Mouse (Mus musculus) limb, embryonic 14.5 days (tissue): ENCODE data around the gene Slk. TPM values are rescaled to one million over a fixed set of nuclear protein-coding genes. Genes with fewer than 3 reads are reported as not detected.

ENCODE experiments used
- ATAC-seq: fragments of 200-750 bp; cut with Nextera tagmentation; 2 replicates; pipeline ENCODE4 v1.8.0; 2017; ENCODE audit warnings: low read depth, moderate number of reproducible peaks, moderate TSS enrichment; ENCODE audit not compliant: low FRiP score
- DNase-seq: peaks from one replicate; pipeline ENCODE4 v3.0.0-alpha.2; 2015; ENCODE audit warnings: low spot score
- H3K27ac ChIP-seq: fragments of 300-500 bp; sonication (generic); replicated peaks from 2 replicates; pipeline ENCODE4 v1.5.1; 2014; ENCODE audit warnings: low read depth, mild to moderate bottlenecking, low read length, moderate library complexity, mixed read lengths
- H3K27me3 ChIP-seq: fragments of 300-500 bp; sonication (generic); 2 replicates; pipeline ENCODE4 v1.6.1; 2014; ENCODE audit warnings: low read length, mixed read lengths; ENCODE audit not compliant: control insufficient read depth, insufficient read depth
- H3K36me3 ChIP-seq: fragments of 300-500 bp; sonication (generic); 2 replicates; pipeline ENCODE4 v1.6.1; 2014; ENCODE audit warnings: mild to moderate bottlenecking, low read length, moderate library complexity, mixed read lengths; ENCODE audit not compliant: control insufficient read depth, insufficient read depth
- H3K4me1 ChIP-seq: fragments of 300-500 bp; sonication (generic); 2 replicates; pipeline ENCODE4 v1.6.1; 2014; ENCODE audit warnings: antibody characterized with exemption, low read length, mixed read lengths; ENCODE audit not compliant: control insufficient read depth, insufficient read depth
- H3K4me2 ChIP-seq: fragments of 300-500 bp; sonication (generic); replicated peaks from 2 replicates; pipeline ENCODE4 v1.6.1; 2014; ENCODE audit warnings: low read depth, mild to moderate bottlenecking, low read length, moderate library complexity; ENCODE audit not compliant: severe bottlenecking
- H3K4me3 ChIP-seq: fragments of 300-500 bp; sonication (generic); replicated peaks from 2 replicates; pipeline ENCODE4 v1.5.1; 2014; ENCODE audit warnings: low read length
- H3K9ac ChIP-seq: fragments of 300-500 bp; sonication (generic); 2 replicates; pipeline ENCODE4 v1.6.1; 2014; ENCODE audit warnings: mild to moderate bottlenecking, low read depth, low read length, moderate library complexity; ENCODE audit not compliant: severe bottlenecking
- H3K9me3 ChIP-seq: fragments of 300-500 bp; sonication (generic); 2 replicates; pipeline ENCODE4 v1.6.1; 2016; ENCODE audit warnings: low read length; ENCODE audit not compliant: control insufficient read depth
- POLR2A ChIP-seq: fragments of 200-500 bp; IDR thresholded peaks from 2 replicates; pipeline ENCODE4 v1.8.0; 2012; ENCODE audit warnings: inconsistent platforms, mild to moderate bottlenecking, moderate library complexity, borderline replicate concordance; ENCODE audit not compliant: insufficient read depth, insufficient read length; ENCODE audit errors: extremely low read depth
- WGBS: fragments of 180-500 bp; shearing (Covaris S2); extraction: QIAGEN DNeasy Blood & Tissue Kit; methylation state at CpG from one replicate; pipeline ENCODE4 v1.1.7; 2014; 5-methylcytosine and 5-hydroxymethylcytosine counted together
- polyA plus RNA-seq, 2 experiments: library from polyadenylated mRNA; depleted of rRNA in 1 of 2; stranded (reverse) in 1 of 2; unstranded in 1 of 2; fragments of >200 nt; fragmentation: Nextera tagmentation in 1 of 2; extraction: Ambion mirVana in 1 of 2; gene quantifications; 2 replicates each; pipeline versions ENCODE4 v1.2.1 to v1.2.3; 2012 to 2014

Gene Slk
- polyA plus RNA-seq, 2 experiments: 19.2 to 40.0 TPM

DNA sequence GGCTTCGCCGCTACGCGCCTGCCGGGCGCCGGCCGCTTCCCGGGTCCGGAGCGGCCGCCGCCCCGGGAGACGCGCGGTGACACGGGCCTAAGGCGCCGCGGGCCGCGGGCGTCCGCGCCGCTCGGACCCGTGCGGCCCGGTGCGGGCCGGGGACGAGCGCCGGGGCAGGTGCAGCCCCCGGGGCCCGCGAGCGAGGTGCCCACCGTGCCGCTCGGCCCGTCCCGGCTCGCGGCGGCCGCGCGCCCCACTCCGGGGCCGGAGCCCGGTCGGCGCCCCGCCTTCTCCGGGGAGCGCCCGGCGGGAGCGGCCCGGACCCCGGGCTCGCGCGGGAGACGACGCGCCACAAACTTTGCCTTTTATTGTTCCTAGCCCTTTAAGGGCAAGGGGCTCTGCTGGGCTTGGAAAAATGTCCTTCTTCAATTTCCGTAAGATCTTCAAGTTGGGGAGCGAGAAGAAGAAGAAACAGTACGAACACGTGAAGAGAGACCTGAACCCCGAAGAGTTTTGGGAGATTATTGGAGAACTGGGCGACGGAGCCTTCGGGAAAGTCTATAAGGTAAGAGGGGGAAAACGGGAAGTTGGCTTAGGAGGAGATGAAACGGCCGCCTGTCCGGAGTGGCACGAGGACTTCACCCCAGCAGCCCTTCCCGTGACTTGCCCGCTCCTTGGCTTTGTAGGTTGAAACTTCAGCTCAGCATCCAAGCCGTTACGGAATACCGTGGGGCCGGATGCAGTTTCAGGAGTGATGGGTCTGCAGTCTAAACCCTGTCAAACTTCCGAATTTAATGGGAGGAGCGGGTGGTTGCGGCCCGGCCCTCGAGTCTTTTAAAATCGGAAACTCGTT lies 532 bp downstream of the Slk start:
- ATAC-seq: peak; percentile 56
- no peak for TF ChIP-seq POLR2A
- Histone ChIP-seq H3K4me1 (peaks cover 14% of the 10 kb centered on the region), H3K27me3 (no peaks in the 10 kb centered on the region), H3K36me3 (no peaks in the 10 kb centered on the region), H3K4me3 (peak overlapping the region; percentile 76), H3K9ac (peak overlapping the region; percentile 93), H3K27ac (peak overlapping the region; percentile 93), H3K9me3 (no peaks in the 10 kb centered on the region), H3K4me2 (peak overlapping the region; percentile 55)
- DNase-seq: peak; percentile 8
- whole genome bisulfite sequencing: under 1% methylated on average over 81 of the region's 96 CpGs

DNA sequence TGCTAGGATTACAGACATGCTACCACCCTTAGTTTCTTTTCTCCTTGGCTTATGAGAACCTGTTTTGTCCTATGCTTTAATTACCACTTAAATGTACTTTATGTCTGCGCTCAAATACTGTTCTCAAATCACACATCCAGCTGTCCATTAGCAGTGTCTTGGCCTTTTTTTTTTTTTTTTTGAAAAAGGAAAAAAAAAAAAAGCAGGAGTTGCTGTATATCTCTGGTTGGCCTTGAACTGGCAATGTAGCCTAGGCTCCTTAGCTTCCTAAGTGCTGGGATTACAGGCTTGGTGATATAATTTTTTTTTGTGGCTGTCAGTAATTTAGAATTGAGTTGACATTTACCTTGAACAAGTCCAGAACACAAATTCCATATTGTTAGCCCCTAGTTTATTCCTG lies 6.3 kb downstream of the Slk start:
- Histone ChIP-seq H3K36me3 (no peaks in the 10 kb centered on the region), H3K9me3 (no peaks in the 10 kb centered on the region), H3K4me2 (no peak overlapping the region), H3K27ac (no peak overlapping the region), H3K4me3 (no peak overlapping the region), H3K9ac (no peak overlapping the region), H3K4me1 (peaks cover 17% of the 10 kb centered on the region), H3K27me3 (no peaks in the 10 kb centered on the region)
- DNase-seq (no peak), ATAC-seq (no peak)
- WGBS: 69% methylated on average over 1 of the region's 1 CpGs
- TF ChIP-seq POLR2A: no peak

DNA sequence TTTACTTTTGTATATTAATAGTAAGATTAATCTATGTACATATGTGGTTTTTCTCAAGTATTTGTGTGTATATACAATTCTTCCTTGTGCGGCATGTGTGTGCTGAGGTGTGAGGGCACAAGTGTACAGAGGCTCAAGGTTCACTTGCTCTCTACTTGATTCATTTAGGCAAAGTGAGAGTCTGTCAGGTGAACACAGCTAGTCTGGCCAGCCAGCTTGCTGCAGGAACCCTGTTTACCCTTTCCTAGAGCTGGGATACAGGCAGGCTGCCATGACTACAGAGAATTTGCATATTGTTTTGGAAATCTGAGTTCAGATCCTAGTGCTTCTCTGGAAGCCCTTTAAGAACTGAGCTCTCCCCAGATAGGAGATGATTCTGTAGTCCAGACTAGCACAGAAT lies 7.5 kb downstream of the Slk start:
- Histone ChIP-seq H3K36me3 (no peaks in the 10 kb centered on the region), H3K27me3 (no peaks in the 10 kb centered on the region), H3K27ac (no peak overlapping the region), H3K9me3 (no peaks in the 10 kb centered on the region), H3K4me1 (peaks cover 7% of the 10 kb centered on the region), H3K4me3 (no peak overlapping the region), H3K4me2 (no peak overlapping the region), H3K9ac (no peak overlapping the region)
- ATAC-seq (no peak), DNase-seq (no peak)
- no peak for TF ChIP-seq POLR2A
- WGBS: 89% methylated on average over 1 of the region's 1 CpGs

DNA sequence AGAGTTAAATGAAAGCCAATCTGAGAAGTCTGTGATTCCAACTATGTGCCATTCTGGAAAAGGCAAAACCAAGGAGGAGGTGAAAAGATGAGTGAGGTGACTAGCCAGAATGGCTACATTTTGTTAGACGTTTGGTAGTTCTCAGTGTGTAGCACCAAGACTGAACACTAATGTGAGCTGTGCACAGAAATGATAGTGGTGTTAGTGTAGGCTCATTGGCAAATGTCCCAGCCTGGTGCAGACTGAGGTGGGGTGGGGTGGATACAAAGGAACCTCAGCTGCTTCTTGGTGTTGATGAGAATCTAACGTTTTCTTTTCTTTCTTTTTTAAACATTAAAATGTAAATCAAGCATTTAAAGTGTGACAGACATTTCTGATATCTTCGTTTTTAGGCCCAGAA lies 29.0 kb downstream of the Slk start:
- peaks cover 6% of the 10 kb centered on the region for H3K36me3 ChIP-seq
- no peak for TF ChIP-seq POLR2A
- ATAC-seq (no peak), DNase-seq (no peak)
- no peak overlapping the region for H3K27ac ChIP-seq
- no peaks in the 10 kb centered on the region for H3K4me1 ChIP-seq
- H3K9me3 ChIP-seq: no peaks in the 10 kb centered on the region
- 72% methylated on average over 3 of the region's 3 CpGs for WGBS
- H3K9ac ChIP-seq: no peak overlapping the region
- no peak overlapping the region for H3K4me2 ChIP-seq
- H3K4me3 ChIP-seq: no peak overlapping the region
- H3K27me3 ChIP-seq: no peaks in the 10 kb centered on the region

DNA sequence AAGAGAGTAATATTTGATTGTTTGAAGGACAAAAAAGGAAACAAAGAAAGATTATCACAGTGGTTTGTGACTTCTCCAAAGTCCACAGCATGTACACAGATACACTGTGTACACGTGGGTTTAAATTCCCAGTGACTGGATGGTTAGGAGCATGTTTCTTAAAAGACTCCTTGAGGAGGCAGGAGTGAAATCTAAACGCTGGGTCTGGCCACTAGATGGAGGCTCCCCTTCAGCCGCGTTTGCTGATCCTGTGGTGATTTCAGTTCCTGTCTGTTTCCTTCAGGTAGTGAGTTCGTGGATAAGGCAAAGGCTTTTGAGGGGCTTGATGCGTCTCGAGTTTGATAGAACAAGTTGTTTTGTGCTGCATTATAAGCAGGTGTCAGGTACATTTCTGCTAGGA lies 34.0 kb downstream of the Slk start:
- Histone ChIP-seq H3K27ac (no peak overlapping the region), H3K9me3 (no peaks in the 10 kb centered on the region), H3K9ac (no peak overlapping the region), H3K4me2 (no peak overlapping the region), H3K4me1 (no peaks in the 10 kb centered on the region), H3K4me3 (no peak overlapping the region), H3K36me3 (peaks cover 40% of the 10 kb centered on the region), H3K27me3 (no peaks in the 10 kb centered on the region)
- 59% methylated on average over 7 of the region's 7 CpGs for WGBS
- no peak for TF ChIP-seq POLR2A
- DNase-seq (no peak), ATAC-seq (no peak)

DNA sequence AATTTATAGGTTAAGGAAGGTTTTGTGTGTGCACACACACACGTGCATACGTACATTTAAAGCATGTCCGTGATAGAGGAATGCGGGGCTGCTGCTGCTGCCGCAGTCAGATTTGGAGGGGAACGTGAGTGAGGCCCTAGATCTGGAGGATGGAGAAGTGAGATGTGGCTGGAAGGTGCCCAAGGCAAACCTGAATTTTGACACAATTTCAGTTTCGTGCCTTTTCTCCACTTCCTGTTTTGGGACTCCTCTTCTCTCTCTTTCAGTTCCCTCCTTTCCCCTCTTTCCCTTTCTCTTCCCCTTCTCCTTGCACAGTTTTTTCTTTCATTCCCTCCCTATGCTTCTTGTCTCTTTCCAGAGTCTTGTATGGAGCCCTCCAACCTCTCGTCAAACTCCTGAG lies 42.0 kb downstream of the Slk start:
- H3K9me3 ChIP-seq: no peaks in the 10 kb centered on the region
- no peak overlapping the region for H3K9ac ChIP-seq
- peaks cover 75% of the 10 kb centered on the region for H3K36me3 ChIP-seq
- DNase-seq (no peak), ATAC-seq (no peak)
- 84% methylated on average over 8 of the region's 8 CpGs for WGBS
- H3K4me1 ChIP-seq: no peaks in the 10 kb centered on the region
- TF ChIP-seq POLR2A: no peak
- H3K4me3 ChIP-seq: no peak overlapping the region
- H3K27me3 ChIP-seq: no peaks in the 10 kb centered on the region
- H3K4me2 ChIP-seq: no peak overlapping the region
- H3K27ac ChIP-seq: no peak overlapping the region
